Mouse (Mus musculus) neural tube, embryonic 14.5 days (tissue): ENCODE results near the gene Pdzrn3. TPM values are rescaled to one million over a fixed set of nuclear protein-coding genes. Genes with fewer than 3 reads are reported as not detected.
A peak's percentile ranks its signal among the peaks of the same experiment; 100 is the strongest.

Experiments
- ATAC-seq: fragments of 200-750 bp; cut with Nextera tagmentation; 2 replicates; pipeline ENCODE4 v1.8.0; 2017; ENCODE audit warnings: low read depth, mild to moderate bottlenecking, moderate TSS enrichment, moderate library complexity
- H3K27ac ChIP-seq: fragments of 300-500 bp; sonication (generic); 2 replicates; pipeline ENCODE4 v1.5.1; 2014; ENCODE audit warnings: low read depth, mild to moderate bottlenecking, control low read depth, low read length, moderate library complexity, mixed read lengths
- H3K27me3 ChIP-seq: fragments of 300-500 bp; sonication (generic); 2 replicates; pipeline ENCODE4 v1.6.1; 2014; ENCODE audit warnings: low read length; ENCODE audit not compliant: control insufficient read depth, insufficient read depth
- H3K36me3 ChIP-seq: fragments of 300-500 bp; sonication (generic); 2 replicates; pipeline ENCODE4 v1.6.1; 2014; ENCODE audit warnings: low read length, mixed read lengths; ENCODE audit not compliant: control insufficient read depth, insufficient read depth
- H3K4me1 ChIP-seq: fragments of 300-500 bp; sonication (generic); 2 replicates; pipeline ENCODE4 v1.6.1; 2014; ENCODE audit warnings: low read length; ENCODE audit not compliant: control insufficient read depth, insufficient read depth
- H3K4me2 ChIP-seq: fragments of 300-500 bp; sonication (generic); 2 replicates; pipeline ENCODE4 v1.6.1; 2014; ENCODE audit warnings: mild to moderate bottlenecking, low read depth, low read length, control low read depth
- H3K4me3 ChIP-seq: fragments of 300-500 bp; sonication (generic); 2 replicates; pipeline ENCODE4 v1.5.1; 2014; ENCODE audit warnings: low read depth, low read length, control low read depth, mixed read lengths
- H3K9ac ChIP-seq: fragments of 300-500 bp; sonication (generic); replicated peaks from 2 replicates; pipeline ENCODE4 v1.6.1; 2014; ENCODE audit warnings: low read depth, mild to moderate bottlenecking, control low read depth, low read length, mixed read lengths
- H3K9me3 ChIP-seq: fragments of 300-500 bp; sonication (generic); 2 replicates; pipeline ENCODE4 v1.6.1; 2016; ENCODE audit warnings: low read length; ENCODE audit not compliant: control insufficient read depth
- WGBS: fragments of 180-500 bp; shearing (Covaris S2); extraction: QIAGEN DNeasy Blood & Tissue Kit; methylation state at CpG from one replicate; pipeline ENCODE4 v1.1.7; 2014; 5-methylcytosine and 5-hydroxymethylcytosine counted together
- polyA plus RNA-seq: library from polyadenylated mRNA; unstranded; fragments of >200 nt; fragmentation: Nextera tagmentation; extraction: Ambion mirVana; gene quantifications from 2 replicates; pipeline ENCODE4 v1.2.1, GENCODE M21; 2014

The Pdzrn3 gene
- polyA plus RNA-seq, 1 experiment from 2014 or later = 28.4 TPM

DNA sequence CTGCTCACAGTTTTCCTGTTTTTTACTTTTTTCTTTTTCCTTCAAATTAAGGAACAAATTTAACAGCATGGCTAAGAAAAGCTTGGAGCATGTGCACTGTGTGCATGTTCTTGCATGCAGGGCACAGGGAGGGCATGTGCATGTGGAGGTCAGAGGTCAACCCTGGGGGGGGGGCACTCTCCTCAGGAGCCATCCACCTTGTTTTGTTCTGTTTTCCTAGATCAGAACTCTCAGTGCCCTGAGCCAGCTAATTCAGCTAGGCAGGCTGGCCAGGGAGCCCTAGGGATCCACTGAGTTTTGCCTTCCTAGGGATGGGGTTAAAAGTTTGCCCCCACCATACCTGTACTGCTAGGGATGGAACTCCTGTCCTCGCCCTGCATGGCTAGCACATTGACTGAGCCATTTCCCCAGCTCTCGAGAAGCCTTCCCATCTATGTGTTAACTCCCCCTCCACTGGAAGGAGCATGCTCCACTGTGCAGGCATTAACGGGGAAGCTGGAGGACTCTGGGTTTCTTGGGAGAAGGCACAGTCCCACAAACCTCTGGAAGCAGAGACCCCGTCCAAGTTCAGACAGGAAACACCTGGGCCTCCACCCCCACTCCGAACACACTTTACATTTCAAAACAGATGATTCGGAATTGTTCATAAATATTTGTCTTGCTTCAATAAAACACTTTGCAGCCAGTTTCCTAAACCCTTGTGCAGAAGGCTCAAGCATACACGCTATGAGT is 107.4 kb downstream of the Pdzrn3 start:
- 53% methylated on average over 7 of the region's 7 CpGs for WGBS
- Histone ChIP-seq H3K27ac (no peak overlapping the region), H3K4me2 (no peak overlapping the region), H3K27me3 (no peaks in the 10 kb centered on the region), H3K36me3 (no peaks in the 10 kb centered on the region), H3K9ac (no peak overlapping the region), H3K9me3 (no peaks in the 10 kb centered on the region), H3K4me3 (no peak overlapping the region), H3K4me1 (no peaks in the 10 kb centered on the region)
- ATAC-seq = no peak

DNA sequence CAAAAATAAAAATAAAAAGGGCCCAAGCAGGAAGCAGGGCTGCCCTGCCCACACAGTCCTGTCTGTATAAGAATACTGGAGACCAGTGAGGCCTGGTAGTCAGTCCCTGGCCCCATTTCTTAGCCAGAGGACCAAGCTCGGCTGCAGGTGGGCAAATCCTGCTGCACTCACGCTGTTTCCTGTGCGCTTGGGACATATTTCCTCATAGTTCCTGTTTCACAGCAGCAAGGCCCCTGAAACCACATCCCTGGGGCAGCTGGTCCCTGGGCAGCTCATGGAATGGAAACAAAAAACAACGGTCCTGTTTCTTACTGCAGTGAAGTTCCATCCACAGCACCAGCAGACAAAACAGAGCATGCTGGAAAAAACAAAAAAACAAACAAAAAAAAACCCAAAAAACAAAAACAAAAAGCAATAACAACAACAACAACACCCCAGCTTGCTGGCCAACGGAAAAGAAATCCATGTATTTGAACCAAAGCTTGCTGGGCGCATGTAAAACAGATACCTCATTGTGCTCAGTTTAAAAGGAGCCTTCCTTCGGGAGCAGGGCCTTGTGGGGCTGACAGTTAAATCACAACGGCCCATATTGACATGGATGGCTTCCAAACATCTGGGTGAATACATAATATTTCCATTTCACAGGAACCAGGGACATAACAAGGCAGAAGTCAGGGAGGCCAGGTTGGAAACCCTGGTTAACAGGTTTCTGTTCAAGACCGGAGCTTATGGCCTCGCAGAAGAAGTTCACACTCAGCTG is 108.2 kb downstream of the Pdzrn3 start:
- H3K4me2 ChIP-seq = no peak overlapping the region
- H3K27me3 ChIP-seq = no peaks in the 10 kb centered on the region
- WGBS = 38% methylated on average over 10 of the region's 10 CpGs
- H3K36me3 ChIP-seq = no peaks in the 10 kb centered on the region
- no peak overlapping the region for H3K9ac ChIP-seq
- H3K4me3 ChIP-seq = no peak overlapping the region
- ATAC-seq = no peak
- H3K27ac ChIP-seq = no peak overlapping the region
- H3K9me3 ChIP-seq = no peaks in the 10 kb centered on the region
- no peaks in the 10 kb centered on the region for H3K4me1 ChIP-seq

DNA sequence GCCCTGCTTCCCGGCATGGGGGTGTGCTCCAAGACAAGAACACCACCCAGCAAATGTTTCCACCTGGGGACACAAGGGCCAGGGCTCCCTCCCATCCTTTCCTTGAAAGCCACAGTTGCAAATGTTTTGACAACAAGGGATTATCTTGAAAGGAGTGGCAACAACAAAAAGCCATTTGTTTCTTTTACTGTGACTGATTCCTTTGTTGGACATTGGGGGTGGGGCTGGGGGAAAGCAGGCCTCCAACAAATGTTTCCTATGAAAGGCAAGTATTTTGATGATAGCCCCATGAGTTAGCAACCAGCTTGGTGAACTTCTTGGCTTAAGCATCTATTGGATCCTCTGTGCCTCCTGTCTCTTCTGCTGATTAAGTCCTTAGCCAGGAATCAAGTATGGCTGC is 109.4 kb downstream of the Pdzrn3 start:
- ATAC-seq = no peak
- WGBS = 10% methylated on average over 1 of the region's 1 CpGs
- H3K9me3 ChIP-seq = no peaks in the 10 kb centered on the region
- no peak overlapping the region for H3K4me2 ChIP-seq
- H3K27me3 ChIP-seq = no peaks in the 10 kb centered on the region
- no peaks in the 10 kb centered on the region for H3K36me3 ChIP-seq
- H3K9ac ChIP-seq = no peak overlapping the region
- H3K4me3 ChIP-seq = no peak overlapping the region
- H3K27ac ChIP-seq = no peak overlapping the region
- peaks cover 7% of the 10 kb centered on the region; the same call in 1 of the 2 replicates for H3K4me1 ChIP-seq

DNA sequence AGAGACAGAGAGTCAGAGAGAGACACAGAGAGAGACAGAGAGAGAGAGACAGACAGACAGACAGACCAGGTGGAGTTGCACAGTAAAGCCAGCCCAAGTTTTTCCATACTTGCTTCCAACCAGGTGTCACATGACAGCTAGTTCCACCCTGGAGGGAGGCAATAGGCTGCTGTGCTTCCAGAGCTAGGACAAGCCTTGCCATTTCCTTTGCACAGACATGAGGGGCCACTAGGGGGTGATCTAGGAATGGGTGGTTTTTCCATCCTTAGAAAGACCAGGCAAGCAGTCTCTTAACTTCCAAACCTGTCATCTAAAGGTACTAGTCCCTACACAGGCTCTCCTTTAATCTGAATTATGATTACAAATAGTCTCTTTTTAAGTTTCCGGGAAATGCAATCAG is 110.9 kb downstream of the Pdzrn3 start:
- Histone ChIP-seq H3K9me3 (no peaks in the 10 kb centered on the region), H3K27ac (no peak overlapping the region), H3K27me3 (no peaks in the 10 kb centered on the region), H3K9ac (no peak overlapping the region), H3K4me2 (no peak overlapping the region), H3K36me3 (no peaks in the 10 kb centered on the region), H3K4me3 (no peak overlapping the region), H3K4me1 (peaks cover 9% of the 10 kb centered on the region; the same call in 1 of the 2 replicates)
- 29% methylated on average over 1 of the region's 1 CpGs for WGBS
- ATAC-seq = peak; percentile 52

DNA sequence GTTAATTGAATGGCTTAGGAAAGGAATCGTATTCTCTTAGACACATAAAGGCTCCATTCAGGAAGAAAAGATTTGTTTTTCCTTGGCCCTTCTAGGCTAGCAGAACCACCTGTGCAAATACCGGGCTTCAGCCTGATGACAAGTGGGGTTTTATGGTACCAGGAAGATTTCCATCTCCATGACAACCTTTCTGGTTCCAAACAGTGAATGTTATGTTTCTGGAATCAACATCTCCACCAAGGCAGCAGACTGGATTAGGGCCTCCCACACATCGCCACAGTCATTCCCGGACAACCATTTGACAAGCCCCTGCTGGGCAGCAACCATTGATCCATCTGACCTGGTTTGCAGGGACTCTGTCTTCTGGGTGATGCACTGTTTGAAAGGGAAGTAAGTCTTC is 114.2 kb downstream of the Pdzrn3 start:
- Histone ChIP-seq H3K4me2 (no peak overlapping the region), H3K36me3 (no peaks in the 10 kb centered on the region), H3K9me3 (no peaks in the 10 kb centered on the region), H3K9ac (no peak overlapping the region), H3K4me3 (no peak overlapping the region), H3K27me3 (no peaks in the 10 kb centered on the region), H3K27ac (no peak overlapping the region), H3K4me1 (peaks cover 9% of the 10 kb centered on the region; the same call in 1 of the 2 replicates)
- 7% methylated on average over 4 of the region's 4 CpGs for whole genome bisulfite sequencing
- 0 out of 2 replicates have a peak, but pooled peaks have one; percentile 20 for ATAC-seq

DNA sequence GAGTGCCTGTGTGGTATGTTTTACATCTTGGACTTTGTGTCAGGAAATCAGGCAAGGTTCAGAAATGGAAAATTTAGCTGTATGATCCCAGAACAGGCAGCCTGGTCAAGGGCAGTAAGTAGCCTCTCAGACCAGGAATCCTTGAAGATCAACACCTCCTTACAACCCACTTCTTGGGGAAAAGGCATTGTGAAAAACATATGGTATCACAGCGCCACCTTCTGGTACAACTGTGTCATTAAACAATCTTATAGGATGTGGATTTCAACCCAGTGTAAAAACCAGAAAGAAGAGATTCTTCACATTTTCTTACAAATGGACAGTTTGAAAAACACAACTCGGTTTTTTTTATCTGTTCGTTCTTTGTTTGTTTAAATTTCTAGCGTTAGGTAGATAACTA is 116.2 kb downstream of the Pdzrn3 start:
- Histone ChIP-seq H3K27ac (no peak overlapping the region), H3K4me3 (no peak overlapping the region), H3K9me3 (no peaks in the 10 kb centered on the region), H3K27me3 (no peaks in the 10 kb centered on the region), H3K9ac (no peak overlapping the region), H3K4me2 (no peak overlapping the region), H3K4me1 (peaks cover 9% of the 10 kb centered on the region; the same call in 1 of the 2 replicates), H3K36me3 (no peaks in the 10 kb centered on the region)
- 7% methylated on average over 4 of the region's 4 CpGs for WGBS
- ATAC-seq = peak; percentile 29; the same call in 1 of the 2 replicates

DNA sequence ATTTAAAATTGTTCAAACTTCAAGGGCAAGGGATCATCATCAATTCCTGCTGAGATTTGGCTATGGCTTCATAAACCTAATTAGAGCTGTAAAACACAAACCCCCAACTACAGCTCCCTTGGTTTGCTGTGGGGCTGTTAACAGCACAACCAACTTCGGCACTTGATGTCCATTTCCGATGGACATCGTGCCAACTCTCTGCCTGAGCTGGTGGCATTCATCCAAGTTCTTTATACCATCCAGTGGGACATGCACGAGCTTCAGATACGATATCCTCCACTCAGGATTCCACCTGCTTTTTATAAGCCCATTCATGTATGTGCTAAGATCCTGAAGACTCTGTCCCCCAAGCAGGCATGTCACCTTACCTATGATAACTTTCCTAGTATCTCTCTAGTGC is 118.3 kb downstream of the Pdzrn3 start:
- Histone ChIP-seq H3K36me3 (no peaks in the 10 kb centered on the region), H3K4me1 (peaks cover 9% of the 10 kb centered on the region; the same call in 1 of the 2 replicates), H3K9ac (no peak overlapping the region), H3K9me3 (no peaks in the 10 kb centered on the region), H3K4me3 (no peak overlapping the region), H3K27me3 (no peaks in the 10 kb centered on the region), H3K27ac (no peak overlapping the region), H3K4me2 (no peak overlapping the region)
- no peak for ATAC-seq
- WGBS = 68% methylated on average over 5 of the region's 5 CpGs

DNA sequence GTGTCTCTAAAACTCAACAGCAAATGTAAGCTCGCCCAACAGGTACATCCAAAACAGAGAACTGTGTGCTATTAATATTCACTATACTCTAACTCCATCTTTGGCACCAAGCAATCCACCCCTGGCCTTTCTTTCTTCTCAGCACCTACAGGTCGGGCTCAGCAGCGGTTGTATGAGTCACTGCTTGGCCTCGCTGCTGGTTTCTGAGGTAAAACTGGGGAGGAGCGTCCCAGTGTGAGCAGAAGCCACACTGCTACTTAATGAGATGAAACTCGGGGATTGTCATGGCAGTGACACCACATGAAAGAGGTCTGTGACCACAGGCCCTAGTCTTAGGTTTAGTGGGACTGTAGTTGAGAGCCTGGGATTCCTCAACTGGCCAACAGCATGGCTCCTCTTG is 120.3 kb downstream of the Pdzrn3 start:
- 0 out of 2 replicates have a peak, but pooled peaks cover 3% of the 10 kb centered on the region for H3K4me1 ChIP-seq
- ATAC-seq = no peak
- no peak overlapping the region for H3K4me3 ChIP-seq
- no peaks in the 10 kb centered on the region for H3K9me3 ChIP-seq
- H3K4me2 ChIP-seq = no peak overlapping the region
- 93% methylated on average over 6 of the region's 6 CpGs for WGBS
- no peak overlapping the region for H3K27ac ChIP-seq
- H3K9ac ChIP-seq = no peak overlapping the region
- H3K36me3 ChIP-seq = no peaks in the 10 kb centered on the region
- H3K27me3 ChIP-seq = no peaks in the 10 kb centered on the region

DNA sequence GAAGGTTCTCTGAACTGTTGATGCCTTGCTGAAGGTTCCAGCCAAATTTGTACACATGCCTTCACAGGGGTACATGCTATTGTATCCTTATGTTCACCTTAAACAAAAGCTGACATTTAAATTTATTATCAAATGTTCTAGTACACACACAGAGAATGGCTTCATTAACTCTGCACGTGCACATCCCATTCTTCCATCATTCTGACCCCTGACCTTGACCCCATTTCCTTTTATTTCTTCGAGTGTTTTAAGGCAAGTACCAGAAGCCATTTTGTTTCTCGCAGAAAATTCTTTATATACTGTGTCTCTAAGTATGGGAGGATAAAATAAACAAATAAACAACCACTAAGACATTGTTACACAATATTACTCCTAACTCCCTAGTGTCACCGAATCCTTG is 123.0 kb downstream of the Pdzrn3 start:
- Histone ChIP-seq H3K4me1 (0 out of 2 replicates have a peak, but pooled peaks cover 3% of the 10 kb centered on the region), H3K27me3 (no peaks in the 10 kb centered on the region), H3K4me2 (no peak overlapping the region), H3K9ac (no peak overlapping the region), H3K36me3 (no peaks in the 10 kb centered on the region), H3K27ac (no peak overlapping the region), H3K9me3 (no peaks in the 10 kb centered on the region), H3K4me3 (no peak overlapping the region)
- ATAC-seq = no peak
- 14% methylated on average over 4 of the region's 4 CpGs for WGBS
